Mouse (Mus musculus) liver, adult 2 months (tissue): ENCODE results near the gene Coro1a. TPM values are rescaled to one million over a fixed set of nuclear protein-coding genes. Genes with fewer than 3 reads are reported as not detected.

ENCODE experiments used
- DNase-seq: peaks from one replicate; pipeline ENCODE4 v3.0.0-alpha.2; 2011; ENCODE audit warnings: low read depth, low spot score; ENCODE audit errors: extremely low read depth
- H3K27ac ChIP-seq: fragments of 200-500 bp; replicated peaks from 2 replicates; pipeline ENCODE4 v1.5.1; 2012; ENCODE audit warnings: low read depth, mild to moderate bottlenecking, control low read depth, inconsistent platforms, low read length; ENCODE audit not compliant: insufficient read depth
- H3K27me3 ChIP-seq: fragments of 200-500 bp; 2 replicates; pipeline ENCODE4 v1.6.1; 2012; ENCODE audit warnings: mild to moderate bottlenecking, moderate library complexity, low read length, inconsistent platforms; ENCODE audit not compliant: control insufficient read depth, insufficient read depth
- H3K36me3 ChIP-seq: fragments of 200-500 bp; 2 replicates; pipeline ENCODE4 v1.6.1; 2012; ENCODE audit warnings: low read length, inconsistent platforms; ENCODE audit not compliant: control insufficient read depth, insufficient read depth
- H3K4me1 ChIP-seq: fragments of 200-500 bp; 2 replicates; pipeline ENCODE4 v1.6.1; 2011; ENCODE audit warnings: low read length; ENCODE audit not compliant: control insufficient read depth, insufficient read depth
- H3K4me3 ChIP-seq: fragments of 200-500 bp; 2 replicates; pipeline ENCODE4 v1.5.1; 2011; ENCODE audit warnings: low read depth, mild to moderate bottlenecking, control low read depth, low read length, moderate library complexity; ENCODE audit not compliant: insufficient read depth
- H3K79me2 ChIP-seq: fragments of 200-500 bp; 2 replicates; pipeline ENCODE4 v1.6.1; 2012; ENCODE audit warnings: inconsistent platforms, mild to moderate bottlenecking, low read length, moderate library complexity; ENCODE audit not compliant: control insufficient read depth, insufficient read depth
- H3K9ac ChIP-seq: fragments of 200-500 bp; 2 replicates; pipeline ENCODE4 v1.6.1; 2012; ENCODE audit warnings: low read depth, mild to moderate bottlenecking, control low read depth, inconsistent platforms, low read length
- CTCF ChIP-seq: fragments of 200-500 bp; IDR thresholded peaks from 2 replicates; pipeline ENCODE4 v1.5.1; 2011; ENCODE audit warnings: low read depth, low read length, control low read depth
- POLR2A ChIP-seq: fragments of 200-500 bp; IDR thresholded peaks from 2 replicates; pipeline ENCODE4 v1.6.1; 2011; ENCODE audit warnings: low read length, control low read depth; ENCODE audit not compliant: insufficient read depth; ENCODE audit errors: extremely low read depth
- WGBS: fragments of 180-500 bp; shearing (Covaris S2); methylation state at CpG from one replicate; pipeline ENCODE4 v1.1.7; 2018; 5-methylcytosine and 5-hydroxymethylcytosine counted together
- polyA plus RNA-seq: library from polyadenylated mRNA; depleted of rRNA; stranded (reverse); fragments of >200 nt; gene quantifications from 2 replicates; pipeline ENCODE4 v1.2.3, GENCODE M21; 2012
- total RNA-seq: library from RNA; depleted of rRNA; stranded (reverse); fragments of >200 nt; gene quantifications from 2 replicates; pipeline ENCODE4 v1.2.3, GENCODE M21; 2014

The Coro1a gene
- total and polyA plus RNA-seq, 2 experiments = 7.7 to 22.7 TPM

DNA sequence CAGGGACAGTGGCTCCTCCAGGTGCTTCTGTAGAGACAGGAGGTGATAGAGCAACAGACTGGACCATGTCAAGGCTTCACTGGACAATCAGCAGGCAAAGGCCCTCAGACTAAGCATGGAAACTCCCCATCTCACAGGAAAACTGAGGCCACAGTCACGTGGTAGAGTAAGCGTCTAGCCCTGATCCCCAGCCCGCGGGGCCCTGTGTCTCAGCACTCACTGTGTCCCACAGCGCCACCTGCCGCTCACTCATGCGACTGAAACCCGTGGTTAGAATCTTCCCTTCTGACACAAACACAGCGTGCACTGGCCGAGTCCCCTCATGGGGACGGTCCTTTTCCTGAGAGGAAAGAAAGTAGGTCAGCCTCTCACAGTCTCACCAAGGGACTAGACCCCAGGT lies 6.5 kb downstream of the Coro1a start:
- H3K27ac ChIP-seq = no peak overlapping the region
- peaks cover 8% of the 10 kb centered on the region; the same call in 1 of the 2 replicates for H3K27me3 ChIP-seq
- peaks cover 4% of the 10 kb centered on the region; the same call in 1 of the 2 replicates for H3K79me2 ChIP-seq
- TF ChIP-seq POLR2A = no peak
- peak; percentile 95 for TF ChIP-seq CTCF
- peak overlapping the region; percentile 1; the same call in 1 of the 2 replicates for H3K4me3 ChIP-seq
- H3K36me3 ChIP-seq = no peaks in the 10 kb centered on the region
- 0 out of 2 replicates have a peak overlapping the region, but pooled peaks have one; percentile 14 for H3K9ac ChIP-seq
- H3K4me1 ChIP-seq = peaks cover 6% of the 10 kb centered on the region; the same call in 1 of the 2 replicates
- DNase-seq = peak; percentile 54
- WGBS = under 1% methylated on average over 11 of the region's 11 CpGs

DNA sequence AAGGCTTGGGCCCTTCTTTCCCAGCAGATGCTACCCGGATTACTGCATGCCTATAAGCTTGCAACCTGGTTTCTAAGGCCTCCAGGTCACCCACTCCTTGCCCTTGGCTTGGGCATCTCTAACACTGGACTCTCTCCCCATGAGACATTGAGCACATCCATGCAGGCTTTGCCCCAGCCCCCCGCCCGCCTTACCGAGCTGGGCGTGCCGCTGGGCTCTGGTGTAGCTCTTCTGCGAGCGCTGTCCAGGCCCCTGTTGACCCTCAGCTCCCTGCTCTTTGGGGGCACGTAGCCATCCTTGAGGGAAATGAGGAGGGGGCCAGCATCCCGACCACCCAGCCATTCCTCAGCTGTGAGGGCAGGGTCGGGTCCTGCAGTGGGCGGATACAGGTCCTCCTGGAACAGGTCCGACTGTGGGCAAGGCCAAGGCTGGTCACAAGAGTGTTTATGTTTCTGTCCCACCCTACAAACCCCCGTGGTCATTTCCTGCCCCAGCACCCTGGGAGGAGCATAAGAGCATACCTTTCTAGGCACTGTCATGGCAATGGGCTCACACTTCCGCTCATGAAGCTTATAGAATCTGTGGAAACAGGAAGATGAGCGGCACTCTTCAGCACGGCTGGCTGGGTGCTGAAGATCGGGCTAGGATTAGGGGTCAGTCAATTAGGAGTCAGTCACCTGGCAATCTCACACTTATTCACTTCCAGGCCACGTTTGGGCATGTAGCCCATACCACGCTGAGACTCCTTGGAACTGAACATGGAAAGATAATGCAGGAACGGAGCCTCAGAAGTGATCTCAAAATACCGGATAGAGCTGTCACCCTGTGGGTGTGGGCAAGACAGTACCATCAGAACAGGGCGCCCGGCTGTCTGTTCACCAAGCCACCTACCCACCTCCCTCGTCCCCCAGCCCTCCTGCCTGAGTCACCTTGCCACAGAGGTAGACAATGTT lies 7.2 kb downstream of the Coro1a start:
- Histone ChIP-seq H3K9ac (0 out of 2 replicates have a peak overlapping the region, but pooled peaks have one; percentile 14), H3K36me3 (no peaks in the 10 kb centered on the region), H3K27me3 (peaks cover 8% of the 10 kb centered on the region; the same call in 1 of the 2 replicates), H3K27ac (no peak overlapping the region), H3K4me3 (peak overlapping the region; percentile 1; the same call in 1 of the 2 replicates), H3K4me1 (peaks cover 6% of the 10 kb centered on the region; the same call in 1 of the 2 replicates), H3K79me2 (peaks cover 7% of the 10 kb centered on the region; the same call in 1 of the 2 replicates)
- DNase-seq = no peak
- 82% methylated on average over 25 of the region's 25 CpGs for WGBS
- TF ChIP-seq CTCF (no peak), POLR2A (no peak)

GRCm38 (mm10) chr7:126697838-126698237 lies 9.7 kb downstream of the Coro1a start:
- Histone ChIP-seq H3K27ac (no peak overlapping the region), H3K79me2 (peaks cover 7% of the 10 kb centered on the region; the same call in 1 of the 2 replicates), H3K4me3 (no peak overlapping the region), H3K27me3 (no peaks in the 10 kb centered on the region), H3K9ac (no peak overlapping the region), H3K36me3 (no peaks in the 10 kb centered on the region), H3K4me1 (peaks cover 11% of the 10 kb centered on the region)
- no peak for TF ChIP-seq CTCF
- TF ChIP-seq POLR2A = no peak
- no peak for DNase-seq
- 92% methylated on average over 8 of the region's 8 CpGs for WGBS

- TF ChIP-seq POLR2A = no peak
- TF ChIP-seq CTCF = no peak
These were observed 10.7 kb downstream of the Coro1a start for GRCm38 (mm10) chr7:126696886-126697285.

DNA sequence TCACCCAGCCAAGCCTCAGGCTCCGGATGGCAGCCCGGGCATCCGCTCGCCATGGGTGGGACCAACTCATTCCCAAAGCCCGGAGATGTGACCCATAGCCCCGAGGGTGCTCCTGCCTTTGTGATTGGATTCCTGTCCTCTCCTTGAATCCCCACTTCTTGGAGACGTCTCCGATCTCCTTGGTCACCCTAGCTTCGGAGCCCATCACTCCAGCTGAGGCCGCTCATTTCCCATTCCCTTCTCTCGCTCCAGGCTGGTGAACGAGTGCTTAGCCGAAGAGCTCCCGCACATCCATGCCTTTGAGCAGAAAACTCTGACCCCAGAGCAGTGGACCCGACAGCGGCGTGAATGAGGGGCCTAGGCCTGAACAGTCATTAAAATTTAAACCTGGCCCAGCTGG lies 11.3 kb downstream of the Coro1a start:
- whole genome bisulfite sequencing = 6% methylated on average over 17 of the region's 17 CpGs
- DNase-seq = no peak
- Histone ChIP-seq H3K36me3 (no peaks in the 10 kb centered on the region), H3K27ac (no peak overlapping the region), H3K9ac (peak overlapping the region; percentile 75), H3K4me3 (peak overlapping the region; percentile 75), H3K79me2 (peaks cover 7% of the 10 kb centered on the region; the same call in 1 of the 2 replicates), H3K4me1 (peaks cover 12% of the 10 kb centered on the region), H3K27me3 (no peaks in the 10 kb centered on the region)
- TF ChIP-seq CTCF = no peak
- no peak for TF ChIP-seq POLR2A

More at GRCm38 (mm10) chr7:126696886-126697285, 10.7 kb downstream of the Coro1a start:
- Histone ChIP-seq H3K4me3 (no peak overlapping the region), H3K4me1 (peaks cover 11% of the 10 kb centered on the region), H3K27ac (no peak overlapping the region), H3K36me3 (no peaks in the 10 kb centered on the region), H3K27me3 (no peaks in the 10 kb centered on the region), H3K79me2 (peaks cover 7% of the 10 kb centered on the region; the same call in 1 of the 2 replicates), H3K9ac (no peak overlapping the region)
- DNase-seq = no peak
- WGBS = 82% methylated on average over 3 of the region's 3 CpGs
